Mouse (Mus musculus): ENCODE measurements at regions not wholly inside any gene's neighbourhood (a gene's known extent, or its start where the extent isn't known, plus 50 kb on each side); places are given as distances from the start of the nearest gene placed in this dataset.

DNA sequence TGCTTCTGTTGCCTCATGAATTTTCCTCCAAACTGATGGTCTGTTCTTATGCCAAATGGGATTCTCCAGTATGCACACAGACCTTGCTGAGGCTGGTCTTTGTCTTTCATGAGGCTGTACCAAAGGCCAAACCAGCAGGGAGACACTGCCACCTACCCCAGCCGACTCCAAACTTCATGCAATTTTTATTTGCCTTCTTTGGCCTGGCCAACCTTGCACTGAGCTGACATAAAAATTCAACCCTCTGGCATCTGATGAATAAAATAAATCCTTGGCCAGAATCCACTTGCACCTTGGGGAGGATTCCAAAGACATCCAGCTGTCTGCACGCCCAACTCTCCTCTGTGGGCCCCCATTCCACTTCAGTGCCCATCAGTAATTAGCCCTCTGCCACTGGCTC lies 126.0 kb upstream of the Nmur2 start:
- in situ Hi-C loops (cut with MboI, MseI): loop anchor here (25.0 kb wide), 1 partner anchor 1570 kb away; no protein-coding TSS in a partner anchor

GRCm38 (mm10) chr11:56165759-56166158 lies 124.9 kb upstream of the Nmur2 start:
- in situ Hi-C loops (cut with MboI, MseI): loop anchor here (25.0 kb wide), 1 partner anchor 1572 kb away; no protein-coding TSS in a partner anchor

DNA sequence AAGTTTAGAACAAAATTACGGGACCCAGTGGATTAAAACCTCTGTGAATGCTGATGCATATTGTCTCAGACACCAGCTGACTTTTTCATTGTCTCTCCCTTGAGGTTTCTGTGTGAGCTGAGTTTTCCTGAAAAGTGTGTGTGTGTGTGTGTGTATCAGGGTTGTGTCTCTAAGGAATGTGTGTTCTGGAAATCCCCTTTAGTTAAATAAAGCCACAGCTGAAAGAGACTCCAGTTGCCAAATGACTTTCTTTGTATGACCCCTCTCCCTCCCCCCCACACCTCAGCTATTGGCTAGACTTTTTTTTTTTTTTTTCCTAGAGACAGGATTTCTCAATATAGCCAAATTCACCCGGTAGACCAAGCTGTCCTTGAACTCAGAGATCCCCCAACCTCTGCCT lies 119.5 kb upstream of the Nmur2 start:
- in situ Hi-C loops (cut with MboI, MseI): loop anchor here (25.0 kb wide), 1 partner anchor 1577 kb away; no protein-coding TSS in a partner anchor

DNA sequence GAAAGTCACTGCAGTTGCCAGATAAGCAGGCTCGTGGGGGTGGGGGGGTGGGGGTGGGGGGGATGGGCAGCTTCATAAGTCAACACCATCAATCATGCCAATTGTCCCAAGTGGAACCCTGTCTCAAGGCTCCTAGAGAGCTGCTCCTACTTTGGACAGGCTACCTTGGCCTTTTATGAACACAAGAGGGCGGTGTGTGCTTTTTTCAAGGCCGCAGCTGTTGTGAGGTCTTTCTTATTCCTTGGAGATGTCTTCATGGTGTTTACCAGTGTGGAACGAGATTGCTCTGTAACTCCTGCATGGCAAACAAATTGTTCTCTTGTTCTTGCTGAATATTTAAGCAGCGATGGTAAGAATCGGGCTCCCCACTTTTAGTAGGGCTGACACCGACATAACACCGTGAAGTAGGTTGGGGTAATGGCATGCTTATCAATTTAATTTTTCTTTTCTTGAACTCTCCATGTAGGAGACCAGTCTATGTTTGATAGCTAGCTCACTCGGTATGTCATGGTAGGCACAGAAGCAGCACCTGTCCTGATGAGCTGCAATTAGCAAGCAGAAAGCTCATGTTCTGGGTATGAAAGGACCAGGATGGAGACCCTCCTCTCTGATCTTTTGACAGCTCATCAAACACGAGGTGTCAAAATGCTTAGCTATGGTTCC lies 118.7 kb upstream of the Nmur2 start:
- in situ Hi-C loops (cut with MboI, MseI): loop anchor here (25.0 kb wide), 1 partner anchor 1578 kb away; no protein-coding TSS in a partner anchor

GRCm38 (mm10) chr11:56150825-56151342 lies 110.1 kb upstream of the Nmur2 start:
- in situ Hi-C loops (cut with MboI, MseI): loop anchor here (25.0 kb wide), 1 partner anchor 1586 kb away; no protein-coding TSS in a partner anchor

DNA sequence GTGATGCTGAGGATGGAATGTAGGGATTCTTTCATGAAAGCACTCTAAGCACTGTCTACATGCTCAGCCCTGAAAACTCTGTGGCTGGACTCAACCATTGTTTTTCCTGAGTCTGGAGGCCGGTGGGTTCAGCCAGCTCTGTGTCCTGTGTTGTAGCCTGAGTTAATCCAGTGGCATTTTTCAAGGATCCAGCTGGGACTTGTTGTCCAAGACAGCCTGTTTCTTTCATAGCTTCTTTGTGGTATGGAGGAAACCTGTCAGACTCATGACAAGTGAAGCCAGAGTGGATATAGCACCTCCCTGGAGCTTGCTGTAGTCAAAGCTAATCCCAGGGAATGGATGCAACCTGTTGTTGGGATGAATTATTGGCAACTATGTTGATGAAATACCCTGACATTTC lies 108.9 kb upstream of the Nmur2 start:
- in situ Hi-C loops (cut with MboI, MseI): loop anchor here (25.0 kb wide), 2 partner anchors 1313 to 1588 kb away; no protein-coding TSS in a partner anchor

DNA sequence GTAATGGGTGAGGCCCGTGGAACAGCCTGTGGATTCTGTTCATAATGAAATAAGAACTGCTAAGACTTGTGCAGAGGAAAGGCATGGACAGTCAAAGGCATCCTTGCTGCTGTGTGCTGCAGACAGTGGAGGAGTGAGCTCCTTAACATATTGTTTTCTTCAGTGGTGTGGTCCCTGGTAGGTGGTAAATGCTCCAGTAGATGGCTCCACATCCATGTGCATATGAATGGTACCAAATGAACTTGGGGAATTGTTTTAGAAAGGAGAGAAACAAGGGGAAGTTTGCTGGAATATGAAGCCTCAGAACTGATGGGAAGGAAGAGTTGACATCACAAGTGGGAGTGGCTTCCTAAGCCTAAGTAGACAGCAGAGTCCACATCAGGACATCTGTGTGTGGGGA lies 108.1 kb upstream of the Nmur2 start:
- in situ Hi-C loops (cut with MboI, MseI): loop anchor here (25.0 kb wide), 1 partner anchor 1313 kb away; no protein-coding TSS in a partner anchor

DNA sequence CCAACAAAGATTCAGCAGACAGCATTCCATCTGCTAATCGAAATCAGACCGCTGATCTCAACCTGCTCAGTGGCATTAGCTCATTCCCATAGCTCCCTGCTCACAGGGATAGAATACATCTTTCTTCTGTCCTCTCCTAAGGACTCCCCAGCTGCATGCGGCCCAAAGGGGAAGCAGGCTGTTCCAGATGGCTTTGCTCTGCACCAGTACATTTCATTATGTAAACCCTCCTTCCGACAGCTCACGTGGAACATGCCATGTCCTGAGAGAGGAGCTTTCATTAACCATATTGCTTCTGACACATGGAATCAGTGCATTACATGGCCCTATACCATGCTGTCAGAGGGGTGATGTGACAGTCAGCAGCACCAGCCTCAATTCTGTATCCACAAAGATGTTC lies 105.9 kb upstream of the Nmur2 start:
- in situ Hi-C loops (cut with MboI, MseI): loop anchor here (25.0 kb wide), 1 partner anchor 1316 kb away; no protein-coding TSS in a partner anchor

DNA sequence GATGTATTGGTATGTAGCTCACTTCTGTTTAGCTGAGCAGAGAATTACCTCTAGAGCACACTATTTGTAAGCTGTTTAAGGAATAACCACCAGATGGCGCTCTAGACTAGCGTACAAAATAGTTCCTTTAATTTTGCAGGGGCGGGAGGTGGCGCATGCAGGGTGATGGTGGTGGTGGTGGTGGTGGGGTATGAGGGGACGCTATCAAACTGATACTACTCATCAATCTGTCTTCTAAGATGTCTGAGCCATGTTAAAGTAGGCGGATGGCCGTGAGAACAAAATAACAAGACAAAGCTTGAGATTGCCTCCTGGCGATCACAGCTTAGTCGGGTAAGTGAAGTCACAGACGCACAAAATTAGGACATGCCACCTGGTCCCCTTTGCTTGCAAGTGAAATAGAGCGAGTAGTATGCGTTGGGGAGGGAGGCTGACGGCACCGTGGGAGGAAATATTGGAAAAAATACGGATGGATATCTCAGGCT lies 90.6 kb upstream of the Nmur2 start:
- in situ Hi-C loops (cut with MboI, MseI): loop anchor here (25.0 kb wide), 1 partner anchor 1331 kb away; no protein-coding TSS in a partner anchor

DNA sequence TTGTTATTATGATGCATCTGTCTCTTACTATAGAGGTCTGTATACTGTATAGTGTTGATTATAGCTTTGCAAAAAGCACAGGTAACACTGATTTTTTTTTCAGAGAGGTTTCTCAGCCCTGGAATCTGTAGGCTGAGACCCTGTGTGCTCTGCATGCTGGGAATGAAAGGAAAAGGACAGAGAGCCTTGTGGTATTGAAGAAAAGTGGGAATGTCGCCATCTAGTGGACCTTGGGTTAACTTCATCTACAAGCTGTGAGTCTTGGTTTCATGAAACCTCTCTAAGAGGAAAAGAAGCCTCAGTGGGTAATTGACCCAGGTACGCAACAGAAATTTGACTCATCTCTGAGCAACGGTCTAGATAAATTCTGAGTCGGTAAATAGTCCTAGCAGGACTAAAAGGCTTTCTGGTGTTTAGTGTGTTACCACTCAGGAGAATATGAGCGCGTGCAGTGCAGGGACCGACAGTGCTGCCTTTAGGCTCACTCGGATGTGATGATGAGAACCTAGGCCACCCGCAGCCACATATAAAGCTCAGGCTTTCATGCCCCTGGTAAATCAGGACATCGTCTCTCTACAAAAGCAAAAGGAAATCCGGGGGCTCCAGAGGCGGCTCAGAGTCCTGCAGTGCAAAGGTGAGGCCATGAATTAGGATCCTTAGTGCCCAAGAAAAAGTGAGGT lies 75.9 kb upstream of the Nmur2 start:
- in situ Hi-C loops (cut with MboI, MseI): no loop called here

DNA sequence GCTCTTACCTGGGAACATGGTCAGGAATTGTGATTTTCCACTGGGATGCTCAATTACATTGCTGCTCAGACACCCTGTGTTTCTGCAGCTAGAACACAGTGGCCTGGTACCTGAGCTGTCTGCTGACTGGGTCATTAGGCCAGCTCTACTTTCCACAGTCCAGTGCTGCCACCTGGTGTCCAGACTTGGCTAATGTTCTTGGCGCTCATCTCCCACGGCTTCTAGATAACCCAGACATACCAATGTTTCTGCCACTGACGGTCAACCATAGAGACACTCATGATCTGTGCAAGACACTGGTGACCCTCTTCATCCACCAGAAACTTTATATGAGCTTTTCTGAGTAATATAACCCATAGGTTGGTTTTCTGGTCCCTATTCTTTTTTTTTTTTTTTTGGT lies 67.1 kb upstream of the Nmur2 start:
- in situ Hi-C loops (cut with MboI, MseI): loop anchor here (5.0 kb wide), 1 partner anchor 586 kb away; no protein-coding TSS in a partner anchor

DNA sequence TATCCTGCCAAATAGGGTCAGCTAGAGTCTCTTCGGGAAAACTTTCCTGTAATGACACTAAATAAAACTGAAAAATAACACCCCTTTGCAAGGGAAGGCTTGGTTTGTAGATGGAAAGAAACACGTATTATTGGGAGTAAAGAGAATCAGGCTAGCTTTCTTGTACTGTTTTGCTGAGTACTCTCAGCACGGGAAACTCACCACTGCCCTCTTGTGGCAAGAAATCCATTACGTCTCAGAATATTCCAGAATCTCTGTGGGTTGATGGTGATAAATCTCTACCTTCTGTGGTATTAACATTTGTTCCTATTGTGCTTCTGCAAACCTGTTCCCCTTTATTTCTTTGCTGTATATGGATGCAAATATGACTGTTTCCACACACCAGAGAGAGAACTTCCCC lies 64.8 kb upstream of the Nmur2 start:
- in situ Hi-C loops (cut with MboI, MseI): loop anchor here (5.0 kb wide), 1 partner anchor 583 kb away; no protein-coding TSS in a partner anchor

DNA sequence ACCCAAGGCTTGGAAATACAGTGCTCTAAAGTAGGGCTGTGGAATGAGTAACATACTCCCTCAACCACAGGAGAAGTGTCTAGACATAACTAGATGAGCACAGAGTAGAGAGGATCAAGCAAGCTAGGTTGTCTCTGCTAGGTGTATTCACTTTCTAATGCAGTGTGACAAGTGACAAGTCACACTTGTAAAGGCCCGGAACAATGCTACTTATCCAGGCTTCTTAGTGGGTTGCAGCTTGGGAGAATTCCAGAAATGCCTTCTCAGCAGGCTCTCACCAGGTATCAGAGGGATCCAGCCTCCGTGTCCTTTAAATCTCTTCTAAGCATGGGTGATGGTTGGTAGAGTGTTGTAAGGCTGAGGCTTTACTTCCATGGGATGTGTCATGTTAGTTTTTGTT lies 52.1 kb upstream of the Nmur2 start:
- in situ Hi-C loops (cut with MboI, MseI): no loop called here

Data from T-helper 2 cell (primary cell).